Mouse (Mus musculus) kidney, embryonic 16.5 days (tissue): Measurements from ENCODE around the gene Efhd2. TPM values are rescaled to one million over a fixed set of nuclear protein-coding genes. Genes with fewer than 3 reads are reported as not detected.

Experiments used
- ATAC-seq: fragments of 200-750 bp; cut with Nextera tagmentation; 2 replicates; pipeline ENCODE4 v1.8.0; 2017; ENCODE audit warnings: moderate TSS enrichment; ENCODE audit not compliant: low FRiP score, low TSS enrichment
- H3K27ac ChIP-seq: fragments of 300-500 bp; sonication (generic); 2 replicates; pipeline ENCODE4 v1.5.1; 2014; ENCODE audit warnings: low read length
- H3K27me3 ChIP-seq: fragments of 300-500 bp; sonication (generic); 2 replicates; pipeline ENCODE4 v1.6.1; 2014; ENCODE audit warnings: low read length, control low read depth, mixed read lengths; ENCODE audit not compliant: insufficient read depth
- H3K36me3 ChIP-seq: fragments of 300-500 bp; sonication (generic); 2 replicates; pipeline ENCODE4 v1.6.1; 2014; ENCODE audit warnings: low read length, control low read depth, mixed read lengths; ENCODE audit not compliant: insufficient read depth
- H3K4me1 ChIP-seq: fragments of 300-500 bp; sonication (generic); 2 replicates; pipeline ENCODE4 v1.6.1; 2014; ENCODE audit warnings: low read length, control low read depth, mixed read lengths; ENCODE audit not compliant: insufficient read depth
- H3K4me2 ChIP-seq: fragments of 300-500 bp; sonication (generic); replicated peaks from 2 replicates; pipeline ENCODE4 v1.6.1; 2014; ENCODE audit warnings: low read depth, low read length
- H3K4me3 ChIP-seq: fragments of 300-500 bp; sonication (generic); 2 replicates; pipeline ENCODE4 v1.5.1; 2014; ENCODE audit warnings: mild to moderate bottlenecking, low read length
- H3K9ac ChIP-seq: fragments of 300-500 bp; sonication (generic); replicated peaks from 2 replicates; pipeline ENCODE4 v1.6.1; 2014; ENCODE audit warnings: low read length
- H3K9me3 ChIP-seq: fragments of 300-500 bp; sonication (generic); 2 replicates; pipeline ENCODE4 v1.6.1; 2016; ENCODE audit warnings: low read length, control low read depth
- WGBS: fragments of 180-500 bp; shearing (Covaris S2); extraction: QIAGEN DNeasy Blood & Tissue Kit; methylation state at CpG from one replicate; pipeline ENCODE4 v1.1.7; 2014; 5-methylcytosine and 5-hydroxymethylcytosine counted together
- polyA plus RNA-seq: library from polyadenylated mRNA; unstranded; fragments of >200 nt; fragmentation: Nextera tagmentation; extraction: Ambion mirVana; gene quantifications from 2 replicates; pipeline ENCODE4 v1.2.1, GENCODE M21; 2015

The Efhd2 gene
- polyA plus RNA-seq, 1 experiment from 2014 or later, result 62.4 TPM

- ATAC-seq, result no peak
- 58% methylated on average over 5 of the region's 5 CpGs for WGBS
- peaks cover 2% of the 10 kb centered on the region; the same call in 1 of the 2 replicates for H3K4me1 ChIP-seq
- H3K27me3 ChIP-seq, result peaks cover 3% of the 10 kb centered on the region; the same call in 1 of the 2 replicates
- no peaks in the 10 kb centered on the region for H3K9me3 ChIP-seq
- no peak overlapping the region for H3K27ac ChIP-seq
- no peaks in the 10 kb centered on the region for H3K36me3 ChIP-seq
- no peak overlapping the region for H3K4me2 ChIP-seq
- no peak overlapping the region for H3K9ac ChIP-seq
- H3K4me3 ChIP-seq, result no peak overlapping the region
Observed at GRCm38 (mm10) chr4:141881950-141882349, 7.2 kb upstream of the Efhd2 start.

- Histone ChIP-seq H3K27ac (no peak overlapping the region), H3K27me3 (peaks cover 5% of the 10 kb centered on the region; the same call in 1 of the 2 replicates), H3K9me3 (no peaks in the 10 kb centered on the region), H3K36me3 (no peaks in the 10 kb centered on the region), H3K9ac (0 out of 2 replicates have a peak overlapping the region, but pooled peaks have one; percentile 11), H3K4me1 (peaks cover 2% of the 10 kb centered on the region; the same call in 1 of the 2 replicates), H3K4me3 (no peak overlapping the region), H3K4me2 (no peak overlapping the region)
- peak; percentile 63; the same call in 1 of the 2 replicates for ATAC-seq
- 44% methylated on average over 10 of the region's 10 CpGs for WGBS
Observed at GRCm38 (mm10) chr4:141881289-141881914, 6.7 kb upstream of the Efhd2 start.

GRCm38 (mm10) chr4:141879875-141880274 lies 5.2 kb upstream of the Efhd2 start:
- no peak overlapping the region for H3K4me3 ChIP-seq
- H3K4me2 ChIP-seq, result no peak overlapping the region
- H3K27ac ChIP-seq, result no peak overlapping the region
- 0 out of 2 replicates have a peak, but pooled peaks cover 7% of the 10 kb centered on the region for H3K4me1 ChIP-seq
- 65% methylated on average over 9 of the region's 9 CpGs for WGBS
- no peak overlapping the region for H3K9ac ChIP-seq
- ATAC-seq, result no peak
- H3K27me3 ChIP-seq, result peaks cover 9% of the 10 kb centered on the region; the same call in 1 of the 2 replicates
- no peaks in the 10 kb centered on the region for H3K36me3 ChIP-seq
- no peaks in the 10 kb centered on the region for H3K9me3 ChIP-seq

- ATAC-seq, result no peak
Observed at GRCm38 (mm10) chr4:141879074-141879473, 4.4 kb upstream of the Efhd2 start.

GRCm38 (mm10) chr4:141878621-141879020 lies 3.9 kb upstream of the Efhd2 start:
- 46% methylated on average over 7 of the region's 7 CpGs for WGBS
- ATAC-seq, result no peak
- no peak overlapping the region for H3K9ac ChIP-seq

More at GRCm38 (mm10) chr4:141879074-141879473, 4.4 kb upstream of the Efhd2 start:
- no peaks in the 10 kb centered on the region for H3K9me3 ChIP-seq
- no peak overlapping the region for H3K4me3 ChIP-seq
- H3K27ac ChIP-seq, result no peak overlapping the region
- no peak overlapping the region for H3K4me2 ChIP-seq
- peaks cover 9% of the 10 kb centered on the region for H3K4me1 ChIP-seq
- H3K36me3 ChIP-seq, result no peaks in the 10 kb centered on the region
- H3K27me3 ChIP-seq, result peaks cover 9% of the 10 kb centered on the region; the same call in 1 of the 2 replicates
- 75% methylated on average over 4 of the region's 4 CpGs for WGBS
- no peak overlapping the region for H3K9ac ChIP-seq

GRCm38 (mm10) chr4:141875481-141876108 lies 875 bp upstream of the Efhd2 start:
- ATAC-seq, result 0 out of 2 replicates have a peak, but pooled peaks have one; percentile 2
- H3K4me1 ChIP-seq, result peaks cover 33% of the 10 kb centered on the region

More at GRCm38 (mm10) chr4:141878621-141879020, 3.9 kb upstream of the Efhd2 start:
- Histone ChIP-seq H3K27ac (no peak overlapping the region), H3K4me3 (no peak overlapping the region), H3K36me3 (no peaks in the 10 kb centered on the region), H3K4me1 (peaks cover 13% of the 10 kb centered on the region), H3K4me2 (no peak overlapping the region), H3K9me3 (no peaks in the 10 kb centered on the region), H3K27me3 (peaks cover 9% of the 10 kb centered on the region; the same call in 1 of the 2 replicates)

GRCm38 (mm10) chr4:141874111-141874600 lies 564 bp downstream of the Efhd2 start:
- Histone ChIP-seq H3K4me1 (peaks cover 38% of the 10 kb centered on the region), H3K9ac (peak overlapping the region; percentile 81), H3K4me2 (peak overlapping the region; percentile 88), H3K27me3 (peaks cover 9% of the 10 kb centered on the region; the same call in 1 of the 2 replicates), H3K4me3 (peak overlapping the region; percentile 66), H3K36me3 (no peaks in the 10 kb centered on the region), H3K27ac (no peak overlapping the region), H3K9me3 (no peaks in the 10 kb centered on the region)
- peak; percentile 7; the same call in 1 of the 2 replicates for ATAC-seq
- WGBS, result 2% methylated on average over 19 of the region's 19 CpGs

More at GRCm38 (mm10) chr4:141875481-141876108, 875 bp upstream of the Efhd2 start:
- Histone ChIP-seq H3K9me3 (no peaks in the 10 kb centered on the region), H3K9ac (peak overlapping the region; percentile 81; the same call in 1 of the 2 replicates), H3K27me3 (peaks cover 9% of the 10 kb centered on the region; the same call in 1 of the 2 replicates), H3K4me2 (peak overlapping the region; percentile 88), H3K36me3 (no peaks in the 10 kb centered on the region), H3K4me3 (peak overlapping the region; percentile 66; the same call in 1 of the 2 replicates), H3K27ac (no peak overlapping the region)
- WGBS, result 18% methylated on average over 8 of the region's 8 CpGs

- no peak for ATAC-seq
- no peak overlapping the region for H3K27ac ChIP-seq
- H3K36me3 ChIP-seq, result no peaks in the 10 kb centered on the region
- no peaks in the 10 kb centered on the region for H3K9me3 ChIP-seq
- peak overlapping the region; percentile 88 for H3K4me2 ChIP-seq
- H3K4me1 ChIP-seq, result peaks cover 38% of the 10 kb centered on the region
- peaks cover 9% of the 10 kb centered on the region; the same call in 1 of the 2 replicates for H3K27me3 ChIP-seq
- WGBS, result 79% methylated on average over 9 of the region's 9 CpGs
- no peak overlapping the region for H3K9ac ChIP-seq
- peak overlapping the region; percentile 66 for H3K4me3 ChIP-seq
Observed at GRCm38 (mm10) chr4:141872977-141873376, 1.7 kb downstream of the Efhd2 start.

- H3K4me3 ChIP-seq, result no peak overlapping the region
- H3K9ac ChIP-seq, result peak overlapping the region; percentile 35
- H3K27me3 ChIP-seq, result peaks cover 6% of the 10 kb centered on the region; the same call in 1 of the 2 replicates
- H3K36me3 ChIP-seq, result no peaks in the 10 kb centered on the region
- peak overlapping the region; percentile 18; the same call in 1 of the 2 replicates for H3K4me2 ChIP-seq
- no peaks in the 10 kb centered on the region for H3K9me3 ChIP-seq
- ATAC-seq, result no peak
- H3K27ac ChIP-seq, result no peak overlapping the region
- H3K4me1 ChIP-seq, result peaks cover 49% of the 10 kb centered on the region
- WGBS, result 65% methylated on average over 9 of the region's 9 CpGs
Observed at GRCm38 (mm10) chr4:141871909-141872308, 2.8 kb downstream of the Efhd2 start.
